ENCODE assay signal across 16 mouse cellular contexts in the genomic region with DNA sequence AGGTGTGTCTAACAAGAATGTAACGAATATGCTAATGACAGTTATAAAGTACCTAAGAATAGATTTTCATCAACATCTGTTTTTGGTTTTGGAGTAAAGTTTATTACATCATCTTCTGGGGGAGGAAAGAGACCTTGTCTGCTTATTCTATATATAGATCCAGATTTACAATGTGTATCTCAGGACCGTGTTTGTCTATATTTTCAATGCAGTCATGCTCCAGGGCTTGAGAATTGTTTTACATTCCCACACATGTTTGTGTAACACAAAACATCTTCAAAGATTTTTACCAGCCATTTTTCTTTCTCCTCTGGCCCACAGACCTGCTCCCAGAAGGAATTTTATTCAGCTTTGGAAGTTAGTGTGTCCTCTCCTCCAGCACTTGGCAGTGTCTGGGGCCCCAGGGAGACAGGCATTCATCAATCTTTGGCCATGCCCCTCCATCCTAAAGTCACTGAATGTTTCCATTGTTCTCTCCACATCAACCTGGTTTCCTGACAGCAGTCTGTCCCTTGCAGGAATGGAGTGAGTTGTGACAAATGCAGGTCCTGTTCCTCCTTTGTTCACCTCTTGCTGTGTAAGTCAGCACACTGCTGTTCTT. TPM values are rescaled to one million over a fixed set of nuclear protein-coding genes. Genes with fewer than 3 reads are reported as not detected.
DNase-seq lines count a peak whose midpoint lies in the region; TF ChIP-seq lines count a peak whose summit lies in the region.
"Had no signal": no experiment of that assay in that cellular context is flagged by ENCODE, and none has a peak within 500 bp of the region (broad histone marks: within the 10 kb centered on the region; RNA-seq: fewer than 3 reads in every experiment).

No protein-coding gene starts in this region.

- TF ChIP-seq POLR2A in embryonic fibroblast, embryonic 13.5 days (IDR thresholded peaks at IDR 0.05; ENCODE audit: low read depth, low read length) = no peak
- TF ChIP-seq POLR2A in olfactory bulb, adult 2 months (IDR thresholded peaks at IDR 0.05; ENCODE audit: insufficient read depth, low read depth, low read length) = no peak

- intact Hi-C loops in heart, postnatal 25 days (cut with DNase I) = no loop called here

- H3K4me1 ChIP-seq in embryonic fibroblast, embryonic 13.5 days (ENCODE audit: control insufficient read depth, insufficient read depth, low read length) = peaks cover 20% of the 10 kb centered on the region
- peaks cover 13% of the 10 kb centered on the region for H3K4me1 ChIP-seq in olfactory bulb, adult 2 months (ENCODE audit: control insufficient read depth, insufficient read depth, low read length)

- peak overlapping the region; percentile 6; the same call in 1 of the 2 replicates for H3K27ac ChIP-seq in layer of hippocampus, adult 2 months
- H3K27ac ChIP-seq in embryonic fibroblast, embryonic 13.5 days (ENCODE audit: insufficient read depth, low read length) = peak overlapping the region; percentile 24; the same call in 1 of the 2 replicates
- H3K27ac ChIP-seq in olfactory bulb, adult 2 months (ENCODE audit: insufficient read depth, low read depth, low read length) = peak overlapping the region; percentile 46; the same call in 1 of the 2 replicates
- H3K27ac ChIP-seq: hindbrain, embryonic 15.5 days; liver, embryonic 15.5 days; midbrain, embryonic 12.5 days had no signal

- H3K4me3 ChIP-seq in layer of hippocampus, adult 2 months = no peak overlapping the region
- no peak overlapping the region for H3K4me3 ChIP-seq in embryonic fibroblast, embryonic 13.5 days (ENCODE audit: insufficient read depth, low read length)
- no peak overlapping the region for H3K4me3 ChIP-seq in olfactory bulb, adult 2 months (ENCODE audit: insufficient read depth, low read depth, low read length)
- H3K4me3 ChIP-seq: erythroblast, embryonic 14.5 days; hindbrain, embryonic 15.5 days; liver, embryonic 15.5 days; midbrain, embryonic 12.5 days had no signal

- TF ChIP-seq CTCF in layer of hippocampus, adult 2 months (conservative IDR thresholded peaks at IDR 0.05) = no peak
- no peak for TF ChIP-seq CTCF in embryonic fibroblast, embryonic 13.5 days (IDR thresholded peaks at IDR 0.05; ENCODE audit: borderline replicate concordance, insufficient read depth, low read length)
- TF ChIP-seq CTCF in olfactory bulb, adult 2 months (IDR thresholded peaks at IDR 0.05; ENCODE audit: insufficient read depth, low read depth, low read length) = no peak

- peak; percentile 65 for DNase-seq in heart, adult 11 months
- DNase-seq in heart, postnatal 25 days (ENCODE audit: low spot score) = no peak
- no peak for DNase-seq in layer of hippocampus, adult 2 months (ENCODE audit: low spot score in 2 of 2)
- no peak for DNase-seq in layer of hippocampus, postnatal 36 days
- DNase-seq in kidney, postnatal 10 days = no peak
- DNase-seq: B cell, adult 2 months; cerebellum, adult 11 months; kidney, postnatal 14 days; lung, postnatal 10 days; thymus, postnatal 36 days had no signal

- 40% methylated on average over 2 of the region's 2 CpGs for WGBS in olfactory bulb, adult 2 months

RNA-seq across cellular contexts. Expression of gene Stk38l, which starts 28.9 kb away (rescaled TPM):
- 10 to 100 TPM; 12.6 to 14.6 TPM for total RNA-seq in heart, postnatal 25 days (2021)
- 10 to 100 TPM; 21.1 to 22.5 TPM for total RNA-seq in layer of hippocampus, adult 2 months (2021)
- total RNA-seq in layer of hippocampus, postnatal 36 days (2021) = 10 to 100 TPM; 21.3 to 23.3 TPM
- polyA plus RNA-seq in embryonic fibroblast, embryonic 13.5 days (2011; ENCODE audit: insufficient read length, low read depth, missing spikeins) = 24.3 and 25.7 TPM in 2 replicates
- not detected in 2 replicates for polyA plus RNA-seq in olfactory bulb, adult 2 months (2012; ENCODE audit: insufficient read depth, insufficient read length, low replicate concordance, missing spikeins)

RNA-seq across cellular contexts. Expression of gene Arntl2, which starts 42.2 kb away (rescaled TPM):
- 1 to 10 TPM in 1 of 2 experiments, under 1 TPM in 1; 0.78 to 1.6 TPM for total RNA-seq in heart, postnatal 25 days (2021)
- total RNA-seq in layer of hippocampus, adult 2 months (2021) = 10 to 100 TPM in 1 of 2 experiments, 1 to 10 TPM in 1; 9.0 to 10.4 TPM
- 10 to 100 TPM in 1 of 2 experiments, 1 to 10 TPM in 1; 7.6 to 11.1 TPM for total RNA-seq in layer of hippocampus, postnatal 36 days (2021)
- 13.7 and 14.5 TPM in 2 replicates for polyA plus RNA-seq in embryonic fibroblast, embryonic 13.5 days (2011; ENCODE audit: insufficient read length, low read depth, missing spikeins)
- not detected in 2 replicates for polyA plus RNA-seq in olfactory bulb, adult 2 months (2012; ENCODE audit: insufficient read depth, insufficient read length, low replicate concordance, missing spikeins)
- polyA plus RNA-seq: erythroblast, embryonic 14.5 days had no signal
